Mouse (Mus musculus): ENCODE results near the gene Pth2. TPM values are rescaled to one million over a fixed set of nuclear protein-coding genes. Genes with fewer than 3 reads are reported as not detected.
"Not testable (repeated sequence)": the region's sequence is repeated elsewhere in the genome, so short reads cannot be mapped to it uniquely, and the experiment has no call there.

Gene Pth2
- polyA plus RNA-seq, 1 experiment from 2014 or later, result not detected

DNA sequence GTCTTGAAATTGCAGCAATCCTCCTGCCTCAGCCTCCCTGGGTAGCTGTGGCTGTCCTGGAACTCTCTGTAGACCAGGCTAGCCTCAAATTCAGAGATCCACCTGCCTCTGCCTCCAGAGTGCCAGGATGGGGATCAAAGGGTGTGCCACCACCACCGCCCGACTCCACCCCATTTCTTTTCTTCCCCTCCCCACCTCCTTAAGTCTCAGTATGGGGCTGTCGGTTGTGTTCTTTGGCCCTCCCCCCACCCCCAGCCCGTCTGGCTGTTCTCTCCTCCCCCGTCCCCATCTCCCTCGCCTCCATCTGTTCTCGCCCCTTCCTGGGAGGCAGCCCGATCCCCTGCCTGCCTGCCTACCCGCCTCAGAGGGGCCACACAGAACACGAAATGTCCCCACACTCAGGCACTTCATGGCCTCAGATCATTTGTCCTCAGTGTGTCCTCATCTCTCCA lies 13.8 kb upstream of the Pth2 start:
- ATAC-seq (ENCODE audit: low FRiP score), result no peak
- 38% methylated on average over 5 of the region's 10 CpGs for WGBS
- Histone ChIP-seq H3K9ac (peak overlapping the region; percentile 27; the same call in 1 of the 2 replicates), H3K4me2 (replicated peaks) (no peak overlapping the region), H3K36me3 (no peaks in the 10 kb centered on the region), H3K27me3 (peaks cover 95% of the 10 kb centered on the region), H3K9me3 (replicated peaks) (peaks cover 12% of the 10 kb centered on the region), H3K4me3 (no peak overlapping the region), H3K4me1 (peaks cover 34% of the 10 kb centered on the region), H3K27ac (no peak overlapping the region)

- Histone ChIP-seq H3K36me3 (no peaks in the 10 kb centered on the region), H3K9ac (peak overlapping the region; percentile 9; the same call in 1 of the 2 replicates), H3K4me1 (peaks cover 26% of the 10 kb centered on the region), H3K4me3 (no peak overlapping the region), H3K9me3 (replicated peaks) (peaks cover 12% of the 10 kb centered on the region), H3K27ac (no peak overlapping the region), H3K27me3 (peaks cover 98% of the 10 kb centered on the region), H3K4me2 (replicated peaks) (peak overlapping the region; percentile 1)
- 2% methylated on average over 19 of the region's 19 CpGs for WGBS
- ATAC-seq (ENCODE audit: low FRiP score), result peak; percentile 36; the same call in 1 of the 2 replicates
Observed at GRCm38 (mm10) chr7:45167761-45168445, 12.9 kb upstream of the Pth2 start.

- H3K4me3 ChIP-seq, result peak overlapping the region; percentile 6; the same call in 1 of the 2 replicates
Observed at GRCm38 (mm10) chr7:45168656-45169055, 12.1 kb upstream of the Pth2 start.

GRCm38 (mm10) chr7:45169495-45169894 lies 11.3 kb upstream of the Pth2 start:
- Histone ChIP-seq H3K4me2 (replicated peaks) (no peak overlapping the region), H3K4me1 (peaks cover 20% of the 10 kb centered on the region), H3K36me3 (no peaks in the 10 kb centered on the region), H3K27ac (no peak overlapping the region), H3K9me3 (replicated peaks) (peaks cover 12% of the 10 kb centered on the region), H3K27me3 (peaks cover 96% of the 10 kb centered on the region), H3K9ac (no peak overlapping the region), H3K4me3 (no peak overlapping the region)
- 95% methylated on average over 3 of the region's 3 CpGs for WGBS
- ATAC-seq (ENCODE audit: low FRiP score), result no peak

More at GRCm38 (mm10) chr7:45168656-45169055, 12.1 kb upstream of the Pth2 start:
- Histone ChIP-seq H3K9ac (no peak overlapping the region), H3K4me1 (peaks cover 25% of the 10 kb centered on the region), H3K36me3 (no peaks in the 10 kb centered on the region), H3K27ac (no peak overlapping the region), H3K9me3 (replicated peaks) (peaks cover 12% of the 10 kb centered on the region), H3K27me3 (peaks cover 96% of the 10 kb centered on the region), H3K4me2 (replicated peaks) (peak overlapping the region; percentile 26; the same call in 1 of the 2 replicates)
- no peak for ATAC-seq (ENCODE audit: low FRiP score)
- 3% methylated on average over 24 of the region's 24 CpGs for WGBS

DNA sequence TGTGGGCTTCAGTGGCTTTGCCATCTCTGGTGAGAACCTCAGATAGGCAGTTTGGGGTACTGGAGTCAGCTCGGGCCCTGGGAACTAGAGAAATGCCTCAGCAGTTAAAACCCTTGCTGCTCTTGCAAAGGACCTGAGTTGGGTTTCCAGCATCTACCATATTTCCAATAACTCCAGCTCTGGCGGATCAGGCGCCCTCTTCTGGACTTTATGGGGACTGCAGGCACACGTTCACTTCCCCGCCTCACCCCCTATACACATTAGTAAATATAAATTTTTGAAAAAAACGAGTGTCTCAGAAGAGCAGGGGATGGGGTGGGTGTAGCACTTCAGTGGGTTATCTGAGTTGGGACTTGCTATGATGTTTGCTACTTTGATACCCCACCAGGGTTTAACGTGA lies 7.8 kb upstream of the Pth2 start:
- Histone ChIP-seq H3K9me3 (replicated peaks) (peaks cover 12% of the 10 kb centered on the region), H3K9ac (no peak overlapping the region), H3K36me3 (no peaks in the 10 kb centered on the region), H3K4me2 (replicated peaks) (no peak overlapping the region), H3K4me1 (peaks cover 24% of the 10 kb centered on the region), H3K4me3 (no peak overlapping the region), H3K27ac (no peak overlapping the region), H3K27me3 (peaks cover 96% of the 10 kb centered on the region)
- ATAC-seq (ENCODE audit: low FRiP score), result no peak
- WGBS, result 66% methylated on average over 7 of the region's 7 CpGs

DNA sequence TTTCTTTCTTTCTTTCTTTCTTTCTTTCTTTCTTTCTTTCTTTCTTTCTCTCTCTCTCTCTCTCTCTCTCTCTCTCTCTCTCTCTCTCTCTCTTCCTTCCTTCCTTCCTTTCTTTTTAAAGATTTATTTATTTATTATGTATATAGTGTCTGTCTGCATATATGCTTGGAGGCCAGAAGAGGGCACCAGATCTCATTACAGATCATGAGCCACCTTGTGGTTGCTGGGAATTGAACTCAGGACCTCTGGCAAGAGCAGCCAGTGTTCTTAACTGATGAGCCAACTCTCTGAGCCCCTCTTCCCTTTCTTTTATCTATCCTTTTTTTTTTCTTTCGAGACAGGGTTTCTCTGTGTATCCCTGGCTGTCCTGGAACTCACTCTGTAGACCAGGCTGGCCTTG lies 7.0 kb upstream of the Pth2 start:
- WGBS, result 59% methylated on average over 1 of the region's 1 CpGs
- not testable (repeated sequence) for H3K4me3 ChIP-seq; H3K27ac ChIP-seq; H3K9ac ChIP-seq; H3K36me3 ChIP-seq; ATAC-seq (ENCODE audit: low FRiP score); H3K4me2 ChIP-seq (replicated peaks)
- Histone ChIP-seq H3K4me1 (peaks cover 16% of the 10 kb centered on the region), H3K27me3 (peaks cover 96% of the 10 kb centered on the region), H3K9me3 (replicated peaks) (peaks cover 12% of the 10 kb centered on the region)

DNA sequence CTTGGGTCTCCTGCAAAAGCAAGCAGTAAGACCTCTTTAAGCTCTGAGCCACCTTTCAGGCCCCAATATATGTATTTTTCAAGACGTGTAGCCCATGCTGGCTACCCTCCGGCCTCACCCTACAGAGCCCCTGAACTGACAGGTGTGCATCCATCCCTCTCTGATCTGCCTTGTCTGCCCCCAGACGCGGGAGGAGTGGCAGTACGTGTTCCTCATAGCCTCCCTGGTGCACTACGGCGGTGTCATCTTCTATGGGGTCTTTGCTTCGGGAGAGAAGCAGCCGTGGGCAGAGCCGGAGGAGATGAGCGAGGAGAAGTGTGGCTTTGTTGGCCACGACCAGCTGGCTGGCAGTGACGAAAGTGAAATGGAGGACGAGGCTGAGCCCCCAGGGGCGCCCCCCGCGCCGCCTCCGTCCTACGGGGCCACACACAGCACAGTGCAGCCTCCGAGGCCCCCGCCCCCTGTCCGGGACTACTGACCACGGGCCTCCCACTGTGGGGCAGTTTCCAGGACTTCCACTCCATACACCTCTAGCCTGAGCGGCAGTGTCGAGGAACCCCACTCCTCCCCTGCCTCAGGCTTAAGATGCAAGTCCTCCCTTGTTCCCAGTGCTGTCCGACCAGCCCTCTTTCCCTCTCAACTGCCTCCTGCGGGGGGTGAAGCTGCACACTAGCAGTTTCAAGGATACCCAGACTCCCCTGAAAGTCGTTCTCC lies 6.1 kb upstream of the Pth2 start:
- no peak for ATAC-seq (ENCODE audit: low FRiP score)
- Histone ChIP-seq H3K4me3 (0 out of 2 replicates have a peak overlapping the region, but pooled peaks have one; percentile 4), H3K27ac (no peak overlapping the region)

DNA sequence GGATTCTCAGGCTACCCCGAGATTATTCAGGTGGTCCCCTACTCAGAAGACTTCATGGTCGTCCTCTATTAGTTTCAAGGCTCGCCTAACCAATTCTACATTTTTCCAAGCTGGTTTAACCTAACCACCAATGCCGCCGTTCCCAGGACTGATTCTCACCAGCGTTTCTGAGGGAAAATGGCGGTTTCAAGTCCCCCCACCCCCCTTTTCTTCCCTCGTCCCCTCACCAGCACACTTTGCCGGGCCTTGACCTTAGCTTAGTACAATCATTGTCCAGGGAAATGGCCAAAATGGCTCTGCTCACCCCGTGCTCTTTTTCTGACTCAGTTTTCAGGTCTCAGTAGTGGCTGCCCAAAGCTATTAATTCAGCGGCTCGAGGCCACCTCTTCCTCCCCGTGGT lies 5.4 kb upstream of the Pth2 start:
- Histone ChIP-seq H3K27me3 (peaks cover 96% of the 10 kb centered on the region), H3K4me1 (peaks cover 16% of the 10 kb centered on the region), H3K27ac (no peak overlapping the region), H3K9ac (no peak overlapping the region), H3K4me2 (replicated peaks) (no peak overlapping the region), H3K36me3 (no peaks in the 10 kb centered on the region), H3K4me3 (0 out of 2 replicates have a peak overlapping the region, but pooled peaks have one; percentile 10), H3K9me3 (replicated peaks) (peaks cover under 1% of the 10 kb centered on the region; the same call in 1 of the 2 replicates)
- no peak for ATAC-seq (ENCODE audit: low FRiP score)
- under 1% methylated on average over 13 of the region's 13 CpGs for whole genome bisulfite sequencing

More for the DNA sequence above, 6.1 kb upstream of the Pth2 start:
- H3K4me2 ChIP-seq (replicated peaks), result peak overlapping the region; percentile 29
- H3K9ac ChIP-seq, result no peak overlapping the region
- peaks cover 16% of the 10 kb centered on the region for H3K4me1 ChIP-seq
- WGBS, result 3% methylated on average over 29 of the region's 29 CpGs
- no peaks in the 10 kb centered on the region for H3K36me3 ChIP-seq
- H3K27me3 ChIP-seq, result peaks cover 96% of the 10 kb centered on the region
- H3K9me3 ChIP-seq (replicated peaks), result peaks cover 7% of the 10 kb centered on the region

DNA sequence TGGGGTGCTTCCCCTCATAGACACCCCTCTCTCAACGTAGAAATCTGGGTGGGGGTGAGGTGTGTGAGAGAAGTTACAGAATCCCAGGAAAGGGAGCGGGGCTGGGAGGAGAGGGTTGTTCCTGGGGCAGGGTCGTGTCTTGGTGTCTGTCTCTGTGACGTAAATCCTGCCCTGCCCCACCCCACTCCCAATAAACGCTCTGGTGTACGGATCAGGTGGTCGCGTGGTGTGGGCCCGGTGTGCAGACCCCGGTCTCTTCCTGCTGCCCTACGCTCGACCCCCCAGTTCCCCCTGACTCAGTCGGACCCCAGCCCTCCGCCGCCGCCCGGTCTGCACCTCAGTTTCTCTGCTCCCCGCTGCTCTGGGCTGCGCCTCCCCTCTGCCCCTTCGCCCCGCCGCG lies 4.9 kb upstream of the Pth2 start:
- Histone ChIP-seq H3K9me3 (replicated peaks) (no peaks in the 10 kb centered on the region), H3K4me2 (replicated peaks) (peak overlapping the region; percentile 25), H3K36me3 (no peaks in the 10 kb centered on the region), H3K27me3 (peaks cover 96% of the 10 kb centered on the region), H3K4me1 (peaks cover 17% of the 10 kb centered on the region), H3K9ac (no peak overlapping the region), H3K4me3 (peak overlapping the region; percentile 10; the same call in 1 of the 2 replicates), H3K27ac (no peak overlapping the region)
- WGBS, result 1% methylated on average over 23 of the region's 23 CpGs
- no peak for ATAC-seq (ENCODE audit: low FRiP score)

- Histone ChIP-seq H3K4me1 (peaks cover 22% of the 10 kb centered on the region), H3K9me3 (replicated peaks) (no peaks in the 10 kb centered on the region), H3K36me3 (no peaks in the 10 kb centered on the region), H3K9ac (no peak overlapping the region), H3K27ac (no peak overlapping the region), H3K27me3 (peaks cover 97% of the 10 kb centered on the region), H3K4me3 (peak overlapping the region; percentile 10; the same call in 1 of the 2 replicates), H3K4me2 (replicated peaks) (peak overlapping the region; percentile 25)
- ATAC-seq (ENCODE audit: low FRiP score), result no peak
- 3% methylated on average over 31 of the region's 31 CpGs for WGBS
Observed at GRCm38 (mm10) chr7:45176356-45176755, 4.4 kb upstream of the Pth2 start.

GRCm38 (mm10) chr7:45178550-45178949 lies 2.2 kb upstream of the Pth2 start:
- 29% methylated on average over 7 of the region's 7 CpGs for WGBS
- Histone ChIP-seq H3K4me1 (peaks cover 30% of the 10 kb centered on the region), H3K4me3 (no peak overlapping the region), H3K27me3 (peaks cover 98% of the 10 kb centered on the region), H3K9ac (no peak overlapping the region), H3K27ac (no peak overlapping the region), H3K4me2 (replicated peaks) (no peak overlapping the region), H3K36me3 (no peaks in the 10 kb centered on the region), H3K9me3 (replicated peaks) (no peaks in the 10 kb centered on the region)
- no peak for ATAC-seq (ENCODE audit: low FRiP score)

- no peak within 1 kb of the TSS for H3K4me2 ChIP-seq (replicated peaks)
Observed at GRCm38 (mm10) chr7:45179469-45179868, 1.3 kb upstream of the Pth2 start, which contains the start of gene Gfy. Gene Gfy, minus strand, starts transcription at chr7:45179569.

More at GRCm38 (mm10) chr7:45179469-45179868, 1.3 kb upstream of the Pth2 start, which contains the start of gene Gfy:
- no peak for ATAC-seq (ENCODE audit: low FRiP score)
- Histone ChIP-seq H3K9me3 (replicated peaks) (no peaks in the 10 kb centered on the region), H3K9ac (no peak within 1 kb of the TSS), H3K27ac (no peak within 1 kb of the TSS), H3K27me3 (peaks cover 100% of the 10 kb centered on the region), H3K4me1 (peaks cover 31% of the 10 kb centered on the region), H3K4me3 (no peak within 1 kb of the TSS), H3K36me3 (no peaks in the 10 kb centered on the region)
- 26% methylated on average over 7 of the region's 7 CpGs for WGBS
